Comparison of ENCODE assay signal across 12 mouse cellular contexts in genomic region chr10:127061085-127061484, GRCm38 (mm10). TPM values are rescaled to one million over a fixed set of nuclear protein-coding genes. Genes with fewer than 3 reads are reported as not detected.
A peak's percentile ranks its signal among the peaks of the same experiment; 100 is the strongest.
DNase-seq lines count a peak whose midpoint lies in the region; ATAC-seq and TF ChIP-seq lines count a peak whose summit lies in the region.
"Had no signal": no experiment of that assay in that cellular context is flagged by ENCODE, and none has a peak within 500 bp of the region (broad histone marks: within the 10 kb centered on the region; RNA-seq: fewer than 3 reads in every experiment).

No protein-coding gene starts in this region.

- ATAC-seq in lung, embryonic 14.5 days (ENCODE audit: insufficient read depth), result no peak
- no peak for ATAC-seq in forebrain, embryonic 13.5 days
- no peak for ATAC-seq in hindbrain, embryonic 16.5 days
- no peak for ATAC-seq in neural tube, embryonic 14.5 days (ENCODE audit: low read depth)
- ATAC-seq in megakaryocyte, adult 5-6 weeks (ENCODE audit: poor library complexity, severe bottlenecking), result no peak

- H3K36me3 ChIP-seq in lung, embryonic 14.5 days (ENCODE audit: insufficient read depth), result peaks cover 22% of the 10 kb centered on the region
- H3K36me3 ChIP-seq in forebrain, embryonic 13.5 days (ENCODE audit: poor library complexity, severe bottlenecking), result peaks cover 34% of the 10 kb centered on the region
- peaks cover 26% of the 10 kb centered on the region for H3K36me3 ChIP-seq in hindbrain, embryonic 16.5 days (ENCODE audit: control insufficient read depth, insufficient read depth, low read length)
- H3K36me3 ChIP-seq in neural tube, embryonic 14.5 days (ENCODE audit: control insufficient read depth, insufficient read depth, low read length), result peaks cover 21% of the 10 kb centered on the region

- 47% methylated on average over 5 of the region's 5 CpGs for WGBS in lung, embryonic 14.5 days
- 17% methylated on average over 5 of the region's 5 CpGs for WGBS in forebrain, embryonic 13.5 days
- 14% methylated on average over 5 of the region's 5 CpGs for WGBS in hindbrain, embryonic 16.5 days
- 20% methylated on average over 5 of the region's 5 CpGs for WGBS in neural tube, embryonic 14.5 days

- no peak overlapping the region for H3K4me3 ChIP-seq in lung, embryonic 14.5 days (ENCODE audit: low read depth, low read length)
- H3K4me3 ChIP-seq in forebrain, embryonic 13.5 days, result peak overlapping the region; percentile 92
- peak overlapping the region; percentile 81 for H3K4me3 ChIP-seq in hindbrain, embryonic 16.5 days (ENCODE audit: low read length)
- peak overlapping the region; percentile 79 for H3K4me3 ChIP-seq in neural tube, embryonic 14.5 days (ENCODE audit: low read depth, low read length)

- no peak for DNase-seq in lung, embryonic 14.5 days
- DNase-seq in lung, postnatal 25 days (ENCODE audit: low spot score), result no peak
- DNase-seq in urinary bladder, postnatal 4 days (ENCODE audit: low spot score in 2 of 2), result no peak
- no peak for DNase-seq in embryo, embryonic 11 days
- DNase-seq: lung, adult 2 months; right cerebral cortex, postnatal 25 days had no signal

- no peak overlapping the region for H3K27ac ChIP-seq in lung, embryonic 14.5 days (ENCODE audit: low read depth)
- H3K27ac ChIP-seq in forebrain, embryonic 13.5 days, result peak overlapping the region; percentile 96
- H3K27ac ChIP-seq in hindbrain, embryonic 16.5 days (ENCODE audit: low read depth, low read length), result peak overlapping the region; percentile 94
- peak overlapping the region; percentile 96 for H3K27ac ChIP-seq in neural tube, embryonic 14.5 days (ENCODE audit: low read depth, low read length)
- H3K27ac ChIP-seq: stomach, embryonic 15.5 days had no signal

- TF ChIP-seq CTCF in lung, embryonic 14.5 days (IDR thresholded peaks at IDR 0.05; ENCODE audit: low read depth), result no peak

- H3K4me1 ChIP-seq in lung, embryonic 14.5 days (ENCODE audit: insufficient read depth), result peaks cover 12% of the 10 kb centered on the region; the same call in 1 of the 2 replicates
- peaks cover 52% of the 10 kb centered on the region for H3K4me1 ChIP-seq in forebrain, embryonic 13.5 days
- peaks cover 26% of the 10 kb centered on the region for H3K4me1 ChIP-seq in hindbrain, embryonic 16.5 days (ENCODE audit: control insufficient read depth, insufficient read depth, low read depth, low read length)
- peaks cover 18% of the 10 kb centered on the region for H3K4me1 ChIP-seq in neural tube, embryonic 14.5 days (ENCODE audit: control insufficient read depth, insufficient read depth, low read length)

- no peak overlapping the region for H3K9ac ChIP-seq in lung, embryonic 14.5 days
- H3K9ac ChIP-seq in forebrain, embryonic 13.5 days, result peak overlapping the region; percentile 97
- peak overlapping the region; percentile 97 for H3K9ac ChIP-seq in hindbrain, embryonic 16.5 days (ENCODE audit: low read depth, low read length)
- H3K9ac ChIP-seq in neural tube, embryonic 14.5 days (replicated peaks; ENCODE audit: low read depth, low read length), result peak overlapping the region; percentile 96

- no peaks in the 10 kb centered on the region for H3K9me3 ChIP-seq in lung, embryonic 14.5 days (ENCODE audit: low read depth, low read length)
- H3K9me3 ChIP-seq in forebrain, embryonic 13.5 days (replicated peaks), result no peaks in the 10 kb centered on the region
- no peaks in the 10 kb centered on the region for H3K9me3 ChIP-seq in hindbrain, embryonic 16.5 days (ENCODE audit: control insufficient read depth, low read length)
- no peaks in the 10 kb centered on the region for H3K9me3 ChIP-seq in neural tube, embryonic 14.5 days (ENCODE audit: control insufficient read depth, low read length)
- H3K9me3 ChIP-seq: stomach, embryonic 15.5 days had no signal

- H3K4me2 ChIP-seq in lung, embryonic 14.5 days, result peak overlapping the region; percentile 95
- peak overlapping the region; percentile 91 for H3K4me2 ChIP-seq in forebrain, embryonic 13.5 days
- H3K4me2 ChIP-seq in hindbrain, embryonic 16.5 days (ENCODE audit: low read length), result peak overlapping the region; percentile 86
- H3K4me2 ChIP-seq in neural tube, embryonic 14.5 days (ENCODE audit: low read depth, low read length), result peak overlapping the region; percentile 79

- H3K27me3 ChIP-seq in lung, embryonic 14.5 days (ENCODE audit: insufficient read depth, low read length), result peaks cover 30% of the 10 kb centered on the region
- no peaks in the 10 kb centered on the region for H3K27me3 ChIP-seq in forebrain, embryonic 13.5 days
- no peaks in the 10 kb centered on the region for H3K27me3 ChIP-seq in hindbrain, embryonic 16.5 days (replicated peaks; ENCODE audit: control insufficient read depth, insufficient read depth, low read length)
- no peaks in the 10 kb centered on the region for H3K27me3 ChIP-seq in neural tube, embryonic 14.5 days (ENCODE audit: control insufficient read depth, insufficient read depth, low read length)

RNA-seq across cellular contexts. Expression of gene March9, which starts 1.1 kb away (rescaled TPM):
- polyA plus RNA-seq in lung, embryonic 14.5 days (2014; fragmentation: Nextera tagmentation; extraction: Ambion mirVana), result 0.99 and 1.5 TPM in 2 replicates
- 4.0 and 4.5 TPM in 2 replicates for polyA plus RNA-seq in forebrain, embryonic 13.5 days (2015; fragmentation: Nextera tagmentation; extraction: Ambion mirVana)
- 5.2 and 6.0 TPM in 2 replicates for polyA plus RNA-seq in hindbrain, embryonic 16.5 days (2015; fragmentation: Nextera tagmentation; extraction: Ambion mirVana)
- polyA plus RNA-seq in neural tube, embryonic 14.5 days (2014; fragmentation: Nextera tagmentation; extraction: Ambion mirVana), result 9.7 and 13.2 TPM in 2 replicates
- total RNA-seq in megakaryocyte, adult 5-6 weeks (2015), result 0.04 TPM in 1 of 2 replicates, not detected in the other
- total RNA-seq in megakaryocyte, adult 5-6 weeks (2017), result 0.22 and 0.37 TPM in 2 replicates

RNA-seq across cellular contexts. Expression of gene Cdk4, which starts 2.2 kb away (rescaled TPM):
- 2,143 and 2,245 TPM in 2 replicates for polyA plus RNA-seq in lung, embryonic 14.5 days (2014; fragmentation: Nextera tagmentation; extraction: Ambion mirVana)
- polyA plus RNA-seq in forebrain, embryonic 13.5 days (2015; fragmentation: Nextera tagmentation; extraction: Ambion mirVana), result 2,414 and 2,431 TPM in 2 replicates
- polyA plus RNA-seq in hindbrain, embryonic 16.5 days (2015; fragmentation: Nextera tagmentation; extraction: Ambion mirVana), result 669 and 724 TPM in 2 replicates
- 657 and 756 TPM in 2 replicates for polyA plus RNA-seq in neural tube, embryonic 14.5 days (2014; fragmentation: Nextera tagmentation; extraction: Ambion mirVana)
- total RNA-seq in megakaryocyte, adult 5-6 weeks (2015), result 276 and 285 TPM in 2 replicates
- total RNA-seq in megakaryocyte, adult 5-6 weeks (2017), result 174 and 258 TPM in 2 replicates

RNA-seq across cellular contexts. Expression of gene Tspan31, which starts 9.0 kb away (rescaled TPM):
- polyA plus RNA-seq in lung, embryonic 14.5 days (2014; fragmentation: Nextera tagmentation; extraction: Ambion mirVana), result 120 and 130 TPM in 2 replicates
- 133 and 141 TPM in 2 replicates for polyA plus RNA-seq in forebrain, embryonic 13.5 days (2015; fragmentation: Nextera tagmentation; extraction: Ambion mirVana)
- polyA plus RNA-seq in hindbrain, embryonic 16.5 days (2015; fragmentation: Nextera tagmentation; extraction: Ambion mirVana), result 123 TPM in 2 replicates
- polyA plus RNA-seq in neural tube, embryonic 14.5 days (2014; fragmentation: Nextera tagmentation; extraction: Ambion mirVana), result 91.1 and 93.6 TPM in 2 replicates
- 70.0 and 82.5 TPM in 2 replicates for total RNA-seq in megakaryocyte, adult 5-6 weeks (2015)
- total RNA-seq in megakaryocyte, adult 5-6 weeks (2017), result 61.6 and 62.5 TPM in 2 replicates

RNA-seq across cellular contexts. Expression of gene Cyp27b1, which starts 13.0 kb away (rescaled TPM):
- 0.09 TPM in 1 of 2 replicates, not detected in the other for polyA plus RNA-seq in lung, embryonic 14.5 days (2014; fragmentation: Nextera tagmentation; extraction: Ambion mirVana)
- 0.06 TPM in 1 of 2 replicates, not detected in the other for polyA plus RNA-seq in forebrain, embryonic 13.5 days (2015; fragmentation: Nextera tagmentation; extraction: Ambion mirVana)
- 0.12 and 0.18 TPM in 2 replicates for polyA plus RNA-seq in hindbrain, embryonic 16.5 days (2015; fragmentation: Nextera tagmentation; extraction: Ambion mirVana)
- polyA plus RNA-seq in neural tube, embryonic 14.5 days (2014; fragmentation: Nextera tagmentation; extraction: Ambion mirVana), result 0.14 TPM in 1 of 2 replicates, not detected in the other
- total RNA-seq in megakaryocyte, adult 5-6 weeks (2015), result not detected in 2 replicates
- total RNA-seq in megakaryocyte, adult 5-6 weeks (2017), result not detected in 2 replicates
- polyA plus RNA-seq: limb, embryonic 11.5 days had no signal

RNA-seq across cellular contexts. Expression of gene Agap2, which starts 14.0 kb away (rescaled TPM):
- 0.07 and 0.11 TPM in 2 replicates for polyA plus RNA-seq in lung, embryonic 14.5 days (2014; fragmentation: Nextera tagmentation; extraction: Ambion mirVana)
- polyA plus RNA-seq in forebrain, embryonic 13.5 days (2015; fragmentation: Nextera tagmentation; extraction: Ambion mirVana), result 1.5 and 1.7 TPM in 2 replicates
- polyA plus RNA-seq in hindbrain, embryonic 16.5 days (2015; fragmentation: Nextera tagmentation; extraction: Ambion mirVana), result 3.4 and 4.2 TPM in 2 replicates
- polyA plus RNA-seq in neural tube, embryonic 14.5 days (2014; fragmentation: Nextera tagmentation; extraction: Ambion mirVana), result 4.7 and 10.6 TPM in 2 replicates
- 4.1 and 8.3 TPM in 2 replicates for total RNA-seq in megakaryocyte, adult 5-6 weeks (2015)
- 32.5 and 35.4 TPM in 2 replicates for total RNA-seq in megakaryocyte, adult 5-6 weeks (2017)
